Mouse (Mus musculus) lung, adult 10 weeks (tissue): ENCODE measurements around the gene Pitpnm2. TPM values are rescaled to one million over a fixed set of nuclear protein-coding genes. Genes with fewer than 3 reads are reported as not detected.

Experiments
- polyA plus RNA-seq: library from polyadenylated mRNA; stranded (reverse); fragments of 350-450 nt; fragmentation: Illumina TruSeq; extraction: RNeasy Lipid Tissue Mini Kit (QIAGEN cat#74804); gene quantifications from one replicate; pipeline ENCODE4 v1.2.3, GENCODE M21; 2014; ENCODE audit warnings: low read depth, low replicate concordance; ENCODE audit not compliant: insufficient read depth

Pitpnm2 gene
- polyA plus RNA-seq, result 13.8 TPM

DNA sequence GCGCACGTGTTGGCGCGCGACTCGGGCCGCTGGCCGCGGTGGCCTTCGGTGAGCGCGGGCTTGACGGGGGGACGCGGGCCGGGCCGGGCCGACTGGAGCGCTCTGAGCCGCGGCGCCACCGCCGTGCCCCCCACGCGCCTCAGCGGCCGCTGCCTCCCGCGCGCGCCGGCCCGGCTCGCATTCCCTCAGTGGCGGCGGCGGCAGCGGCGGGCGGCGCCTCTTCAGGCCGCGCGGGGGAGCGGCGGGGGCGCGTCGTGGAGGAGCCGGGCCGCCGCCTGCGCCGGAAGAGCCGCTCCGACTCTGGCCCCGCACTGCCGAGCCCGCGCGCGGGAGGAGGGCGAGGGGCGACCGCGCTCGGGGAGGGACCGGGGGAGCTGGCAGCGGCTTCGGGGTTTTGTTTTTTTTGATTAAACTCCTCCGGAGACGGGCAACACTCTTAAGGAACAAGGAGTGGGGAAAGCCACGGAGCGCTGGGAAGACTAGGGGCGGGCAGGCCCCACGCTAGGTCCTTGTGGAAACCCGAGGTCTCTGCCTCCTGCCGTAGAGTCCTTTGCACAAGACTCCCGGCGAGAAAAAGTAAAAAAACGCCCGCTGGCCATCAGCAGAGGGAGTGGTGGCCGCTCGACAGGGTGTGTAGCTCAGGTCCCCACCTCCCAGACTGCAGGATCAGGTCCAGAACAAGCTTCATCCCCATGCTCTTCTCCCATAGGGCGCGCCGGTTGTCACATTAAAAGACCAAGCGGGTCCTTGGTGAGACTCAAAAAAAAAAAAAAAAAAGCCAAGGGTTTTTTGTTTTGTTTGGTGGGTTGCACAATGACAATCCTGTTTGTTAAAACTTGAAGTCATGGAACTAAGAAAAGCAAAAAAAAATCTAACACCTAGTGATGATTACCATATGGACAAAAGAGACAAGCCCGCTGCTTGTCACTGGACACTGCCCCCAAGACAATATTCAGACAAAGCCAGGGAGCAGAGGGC is at the start of gene Pitpnm2:
Gene Pitpnm2, minus strand, starts transcription at position 147 of the 978 bp plus-strand sequence.

DNA sequence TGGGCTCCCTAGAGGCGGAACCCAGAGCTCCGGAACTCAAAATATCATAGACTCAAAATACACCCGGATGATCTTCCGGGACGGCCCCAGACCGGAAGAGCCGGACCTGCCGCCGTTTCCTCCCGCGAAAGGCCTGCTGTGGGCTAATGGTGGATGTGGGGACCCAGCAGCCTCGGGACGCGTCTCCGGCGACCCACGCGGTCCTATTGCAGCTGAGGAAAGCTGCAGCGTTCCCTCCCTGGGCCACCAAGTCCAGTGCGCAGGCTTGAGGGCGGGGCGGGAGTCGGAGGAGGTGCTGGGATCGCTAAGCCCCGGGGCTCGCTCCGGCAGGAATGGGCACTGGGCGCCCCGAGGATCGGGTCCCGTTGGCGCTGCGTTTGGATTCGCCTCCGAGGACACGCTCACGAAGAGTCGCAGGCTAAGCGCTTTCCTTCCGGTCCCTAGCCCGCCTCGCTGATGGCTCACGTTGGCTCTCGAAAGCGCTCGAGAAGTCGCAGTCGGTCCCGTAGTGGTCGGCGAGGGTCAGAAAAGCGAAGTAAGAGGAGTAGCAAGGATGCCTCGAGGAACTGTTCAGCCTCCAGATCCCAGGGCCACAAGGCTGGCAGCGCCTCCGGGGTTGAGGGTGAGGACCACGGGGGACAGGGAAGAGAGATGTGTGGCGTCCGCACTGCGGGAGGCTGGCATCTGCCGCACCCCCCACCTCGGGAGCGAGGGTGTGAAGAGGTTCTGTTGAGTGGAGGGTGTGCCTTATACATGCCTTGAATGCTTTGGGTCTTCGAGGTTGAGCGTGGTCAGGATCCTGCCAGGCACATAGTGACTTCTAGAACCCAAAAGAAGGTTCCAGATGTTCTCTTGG is 133.3 kb downstream of the Pitpnm2 start, which contains the start of gene Arl6ip4:
Gene Arl6ip4, plus strand, starts transcription at position 100 of the 856 bp plus-strand sequence.

DNA sequence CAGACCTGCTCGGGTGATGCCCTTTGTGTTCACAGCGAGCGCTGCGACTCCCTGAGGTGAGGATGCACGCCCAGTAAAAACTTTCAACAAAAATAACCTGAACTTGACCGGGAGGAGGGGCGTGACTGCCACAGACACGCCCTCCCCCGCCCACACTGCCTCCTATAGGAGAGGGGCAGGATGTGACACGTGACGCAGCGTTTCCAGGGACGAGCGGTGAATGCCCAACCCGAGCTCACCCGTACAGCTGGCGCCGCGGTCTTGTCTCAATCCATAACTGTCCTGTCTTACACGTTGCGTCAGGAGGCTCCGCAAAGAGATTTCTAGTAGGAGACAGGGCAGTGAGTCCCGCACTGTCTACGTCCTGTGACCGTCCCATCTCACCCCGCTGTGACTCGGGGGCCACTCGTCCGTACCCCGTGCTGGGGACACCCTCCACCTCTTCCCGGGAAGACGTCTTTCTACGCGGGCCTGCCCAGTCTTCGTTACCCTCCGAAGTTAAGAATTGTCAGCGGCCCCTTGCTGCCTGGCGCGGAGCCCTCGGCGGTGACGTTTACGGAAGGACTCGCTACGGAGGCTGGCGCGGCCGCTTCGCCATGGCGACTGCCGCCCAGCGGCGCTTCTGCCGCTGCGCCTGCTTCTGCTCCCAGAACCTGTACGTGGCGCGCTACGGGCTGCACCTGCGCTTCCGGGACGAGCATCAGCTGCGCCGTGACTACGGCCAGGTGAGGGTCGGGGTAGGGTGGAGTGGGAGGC is 137.6 kb downstream of the Pitpnm2 start, which contains the start of gene Ogfod2:
Gene Ogfod2, plus strand, starts transcription at position 556 of the 756 bp plus-strand sequence.

DNA sequence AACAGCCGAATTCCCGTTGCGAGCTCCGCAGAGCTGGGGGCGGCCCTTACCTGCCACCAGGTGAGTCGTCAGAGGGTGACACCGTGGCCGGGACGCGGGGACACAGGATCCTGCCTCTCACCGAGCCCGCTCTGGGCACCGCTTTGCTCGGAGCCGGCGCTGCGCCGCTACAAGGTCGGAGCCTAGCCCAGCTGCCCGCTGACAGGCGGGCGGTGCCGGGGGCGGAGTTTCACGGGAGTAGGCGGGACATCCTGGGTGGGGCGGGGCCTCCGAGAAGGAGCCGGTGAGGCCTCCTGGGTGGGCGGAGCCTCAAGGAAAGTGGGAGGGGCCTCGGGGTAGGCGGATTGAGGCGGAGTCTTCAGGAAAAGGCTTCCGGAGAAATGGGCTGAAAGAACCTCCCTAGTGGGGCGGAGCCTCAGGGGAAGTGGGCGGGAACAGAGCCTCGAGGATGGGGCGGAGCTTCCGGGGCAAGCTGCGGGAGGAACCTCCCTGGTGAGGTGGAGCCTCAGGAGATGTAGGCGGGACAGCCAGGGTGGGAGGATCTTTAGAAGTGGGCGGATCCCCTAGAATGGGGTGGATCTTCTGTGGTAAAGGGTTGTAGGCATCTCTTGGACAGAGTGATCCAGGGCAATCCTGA is 153.8 kb downstream of the Pitpnm2 start, which contains the start of gene Abcb9:
Gene Abcb9, minus strand, starts transcription at position 203 of the 637 bp plus-strand sequence.

Other genes with a start within 250 kb of the Pitpnm2 start
- 14.6 TPM for gene Vps37b, start 217.5 kb downstream of the Pitpnm2 start, polyA plus RNA-seq
- gene Abcb9, start 154.0 kb downstream of the Pitpnm2 start, polyA plus RNA-seq, result 3.2 TPM
- gene Ogfod2, start 137.5 kb downstream of the Pitpnm2 start, polyA plus RNA-seq, result 23.3 TPM
- 48.1 TPM for gene Arl6ip4, start 133.7 kb downstream of the Pitpnm2 start, polyA plus RNA-seq
- gene Mphosph9, start 78.2 kb upstream of the Pitpnm2 start, polyA plus RNA-seq, result 1.3 TPM
- 7.3 TPM for gene 2810006K23Rik, start 78.3 kb upstream of the Pitpnm2 start, polyA plus RNA-seq
- 79.2 TPM for gene Cdk2ap1, start 113.3 kb upstream of the Pitpnm2 start, polyA plus RNA-seq
- gene Sbno1, start 176.2 kb upstream of the Pitpnm2 start, polyA plus RNA-seq, result 8.9 TPM
- gene Kmt5a, start 190.2 kb upstream of the Pitpnm2 start, polyA plus RNA-seq, result 25.3 TPM
- 23.6 TPM for gene Rilpl2, start 228.6 kb upstream of the Pitpnm2 start, polyA plus RNA-seq
- 8.3 TPM for gene Snrnp35, start 233.4 kb upstream of the Pitpnm2 start, polyA plus RNA-seq